Mouse (Mus musculus) stomach, embryonic 16.5 days (tissue): ENCODE data around the gene Dner. TPM values are rescaled to one million over a fixed set of nuclear protein-coding genes. Genes with fewer than 3 reads are reported as not detected.

Experiments
- ATAC-seq: fragments of 200-750 bp; cut with Nextera tagmentation; 2 replicates; pipeline ENCODE4 v1.8.0; 2017; ENCODE audit warnings: moderate number of reproducible peaks, moderate TSS enrichment; ENCODE audit not compliant: insufficient read depth, low FRiP score
- H3K27ac ChIP-seq: fragments of 300-500 bp; sonication (generic); 2 replicates; pipeline ENCODE4 v1.5.1; 2014; ENCODE audit warnings: low read length
- H3K27me3 ChIP-seq: fragments of 300-500 bp; sonication (generic); 2 replicates; pipeline ENCODE4 v1.6.1; 2014; ENCODE audit warnings: low read length, control low read depth, mixed read lengths; ENCODE audit not compliant: control insufficient read depth, insufficient read depth
- H3K36me3 ChIP-seq: fragments of 300-500 bp; sonication (generic); 2 replicates; pipeline ENCODE4 v1.6.1; 2014; ENCODE audit warnings: low read length; ENCODE audit not compliant: control insufficient read depth, insufficient read depth
- H3K4me1 ChIP-seq: fragments of 300-500 bp; sonication (generic); 2 replicates; pipeline ENCODE4 v1.6.1; 2014; ENCODE audit warnings: low read length, control low read depth, mixed read lengths; ENCODE audit not compliant: control insufficient read depth, insufficient read depth
- H3K4me2 ChIP-seq: fragments of 300-500 bp; sonication (generic); 2 replicates; pipeline ENCODE4 v1.6.1; 2014; ENCODE audit warnings: low read depth, low read length, mixed read lengths
- H3K4me3 ChIP-seq: fragments of 300-500 bp; sonication (generic); replicated peaks from 2 replicates; pipeline ENCODE4 v1.5.1; 2014; ENCODE audit warnings: mild to moderate bottlenecking, low read length
- H3K9ac ChIP-seq: fragments of 300-500 bp; sonication (generic); 2 replicates; pipeline ENCODE4 v1.6.1; 2014; ENCODE audit warnings: low read length
- H3K9me3 ChIP-seq: fragments of 300-500 bp; sonication (generic); replicated peaks from 2 replicates; pipeline ENCODE4 v1.6.1; 2016; ENCODE audit warnings: low read length, control low read depth; ENCODE audit not compliant: control insufficient read depth
- WGBS: fragments of 180-500 bp; shearing (Covaris S2); extraction: QIAGEN DNeasy Blood & Tissue Kit; methylation state at CpG from one replicate; pipeline ENCODE4 v1.1.7; 2014; 5-methylcytosine and 5-hydroxymethylcytosine counted together
- polyA plus RNA-seq: library from polyadenylated mRNA; unstranded; fragments of >200 nt; fragmentation: Nextera tagmentation; extraction: Ambion mirVana; gene quantifications from 2 replicates; pipeline ENCODE4 v1.2.1, GENCODE M21; 2015

Dner gene
- polyA plus RNA-seq, 1 experiment from 2014 or later: 3.2 TPM

DNA sequence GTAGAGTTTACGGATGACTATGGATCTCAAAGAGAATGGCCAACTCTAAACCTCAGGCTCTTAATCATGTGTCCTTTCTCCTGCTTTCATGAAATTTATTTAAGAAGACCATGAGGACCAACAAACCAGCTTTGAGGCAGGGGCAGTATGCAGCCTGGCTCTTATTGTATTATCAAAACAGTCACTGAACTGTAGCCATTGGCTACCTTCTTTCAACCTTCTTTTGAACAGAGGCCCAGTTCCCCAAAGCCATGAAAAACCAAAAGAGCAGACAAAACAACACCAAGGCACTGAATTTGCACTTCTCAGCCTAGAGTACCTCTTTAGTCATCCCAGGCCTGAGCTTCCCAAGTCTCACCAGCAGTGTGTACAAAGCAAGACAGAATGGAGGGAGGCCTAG, 207.5 kb downstream of the Dner start:
- ATAC-seq: no peak
- Histone ChIP-seq H3K27ac (no peak overlapping the region), H3K27me3 (no peaks in the 10 kb centered on the region), H3K4me1 (no peaks in the 10 kb centered on the region), H3K9me3 (no peaks in the 10 kb centered on the region), H3K4me2 (no peak overlapping the region), H3K36me3 (no peaks in the 10 kb centered on the region), H3K4me3 (no peak overlapping the region), H3K9ac (no peak overlapping the region)
- 96% methylated on average over 1 of the region's 1 CpGs for whole genome bisulfite sequencing

DNA sequence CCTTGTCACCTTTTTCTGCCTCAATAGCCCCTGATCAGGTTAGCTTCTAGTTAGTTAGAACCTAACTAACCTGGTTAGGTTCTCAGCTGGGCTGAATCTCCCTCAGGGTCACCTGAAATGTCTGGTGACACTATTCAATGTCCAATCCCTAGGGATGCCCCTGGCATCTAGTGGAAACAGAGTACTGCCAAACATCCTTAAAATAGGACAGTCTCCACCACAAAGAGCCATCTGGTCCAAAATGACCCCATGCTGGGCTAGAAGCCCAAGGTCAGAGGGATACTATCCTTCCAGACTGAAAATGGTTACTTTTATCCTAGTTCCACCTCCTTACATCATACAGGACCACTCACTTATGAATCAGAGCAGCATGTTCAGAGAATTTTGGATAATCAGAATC, 211.0 kb downstream of the Dner start:
- ATAC-seq: no peak

DNA sequence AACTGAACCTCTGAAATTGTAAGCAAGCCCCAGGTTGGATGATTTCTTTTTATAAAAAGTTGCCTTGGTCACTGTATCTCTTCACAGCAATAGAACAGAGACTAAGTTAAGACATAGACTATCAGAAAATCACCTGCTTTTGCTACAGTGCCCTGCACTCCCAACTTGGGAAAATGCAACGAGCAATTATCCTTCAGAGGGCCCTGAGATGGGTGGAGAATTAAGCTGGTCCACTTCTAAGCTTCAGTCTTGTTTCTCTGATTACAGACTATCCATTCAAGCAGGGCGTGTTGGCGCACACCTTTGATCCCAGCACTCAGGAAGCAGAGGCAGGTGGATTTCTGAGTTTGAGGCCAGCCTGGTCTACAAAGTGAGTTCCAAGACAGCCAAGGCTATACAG, 211.4 kb downstream of the Dner start:
- no peaks in the 10 kb centered on the region for H3K27me3 ChIP-seq
- no peak overlapping the region for H3K4me2 ChIP-seq
- no peak overlapping the region for H3K27ac ChIP-seq
- no peaks in the 10 kb centered on the region for H3K36me3 ChIP-seq
- no peaks in the 10 kb centered on the region for H3K9me3 ChIP-seq
- H3K4me3 ChIP-seq: no peak overlapping the region
- no peak for ATAC-seq
- H3K9ac ChIP-seq: no peak overlapping the region
- 82% methylated on average over 3 of the region's 3 CpGs for WGBS
- H3K4me1 ChIP-seq: no peaks in the 10 kb centered on the region

More for the DNA sequence above, 211.0 kb downstream of the Dner start:
- Histone ChIP-seq H3K4me1 (no peaks in the 10 kb centered on the region), H3K9ac (no peak overlapping the region), H3K27ac (no peak overlapping the region), H3K36me3 (no peaks in the 10 kb centered on the region), H3K27me3 (no peaks in the 10 kb centered on the region), H3K4me2 (no peak overlapping the region), H3K4me3 (no peak overlapping the region), H3K9me3 (no peaks in the 10 kb centered on the region)

DNA sequence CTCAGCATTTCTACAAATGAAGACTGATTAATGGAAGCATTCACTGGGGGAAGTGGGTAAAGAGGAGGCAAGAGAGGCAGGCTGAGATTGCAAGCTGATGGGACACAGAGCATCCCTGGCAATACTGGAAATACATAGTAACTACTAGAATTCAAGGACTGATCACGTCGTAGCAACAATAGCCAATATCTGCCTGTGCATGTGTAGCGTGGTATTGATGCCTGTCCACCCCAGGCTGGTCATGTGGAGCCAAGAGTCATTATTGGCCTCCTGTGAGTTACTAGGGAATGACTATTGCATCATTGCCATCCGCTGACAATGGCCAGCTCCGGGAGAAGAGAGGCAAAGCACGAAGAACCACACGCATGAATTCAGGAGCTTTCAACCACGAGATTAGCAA, 216.0 kb downstream of the Dner start:
- H3K36me3 ChIP-seq: no peaks in the 10 kb centered on the region
- no peaks in the 10 kb centered on the region for H3K27me3 ChIP-seq
- H3K4me3 ChIP-seq: no peak overlapping the region
- H3K4me2 ChIP-seq: no peak overlapping the region
- no peak for ATAC-seq
- H3K27ac ChIP-seq: no peak overlapping the region
- H3K9me3 ChIP-seq: no peaks in the 10 kb centered on the region
- H3K9ac ChIP-seq: no peak overlapping the region
- no peaks in the 10 kb centered on the region for H3K4me1 ChIP-seq
- WGBS: 91% methylated on average over 8 of the region's 8 CpGs

DNA sequence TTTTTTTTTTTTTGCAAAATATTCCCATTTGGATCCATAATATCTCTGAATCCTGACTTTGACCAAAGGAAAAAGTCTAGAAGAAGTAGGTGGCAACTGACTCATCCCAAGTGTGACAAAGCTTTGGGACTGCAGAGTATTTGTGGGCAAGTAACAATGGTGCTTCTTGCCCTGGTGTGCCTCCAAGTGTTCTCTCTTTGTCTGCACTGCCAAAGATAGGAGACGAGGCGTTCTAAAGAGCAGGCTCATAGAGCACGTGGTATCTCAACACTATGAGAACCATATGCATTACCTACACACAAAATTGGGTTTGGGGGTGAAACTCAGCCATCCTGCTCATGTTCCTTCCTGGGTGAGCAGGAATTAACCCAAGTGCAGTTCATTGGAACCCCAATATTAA, 221.7 kb downstream of the Dner start:
- Histone ChIP-seq H3K4me3 (no peak overlapping the region), H3K9ac (no peak overlapping the region)

DNA sequence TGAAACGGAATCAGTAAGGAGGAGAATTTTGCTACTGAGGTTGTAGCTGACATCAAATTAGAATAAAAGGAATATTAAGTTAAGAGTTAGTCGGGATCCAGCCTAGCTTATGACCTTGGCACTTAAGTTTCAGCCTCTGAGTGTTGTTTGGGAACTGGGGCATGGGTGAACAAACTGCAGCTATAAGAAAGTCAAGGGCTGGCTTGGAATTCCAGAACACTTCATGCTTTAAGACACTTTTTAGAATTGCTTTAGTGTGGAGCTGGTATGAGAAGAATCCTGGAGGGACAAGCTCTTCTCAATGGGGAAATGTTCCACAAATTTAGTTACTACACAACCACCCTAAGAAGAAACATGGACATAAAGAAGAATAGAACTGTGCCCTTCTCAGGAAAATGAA, 223.8 kb downstream of the Dner start:
- WGBS: 74% methylated on average over 2 of the region's 2 CpGs
- no peak for ATAC-seq

More for the DNA sequence above, 221.7 kb downstream of the Dner start:
- ATAC-seq: no peak
- no peak overlapping the region for H3K27ac ChIP-seq
- WGBS: 82% methylated on average over 3 of the region's 3 CpGs
- no peaks in the 10 kb centered on the region for H3K36me3 ChIP-seq
- no peaks in the 10 kb centered on the region for H3K27me3 ChIP-seq
- no peaks in the 10 kb centered on the region for H3K9me3 ChIP-seq
- H3K4me2 ChIP-seq: no peak overlapping the region
- H3K4me1 ChIP-seq: no peaks in the 10 kb centered on the region

DNA sequence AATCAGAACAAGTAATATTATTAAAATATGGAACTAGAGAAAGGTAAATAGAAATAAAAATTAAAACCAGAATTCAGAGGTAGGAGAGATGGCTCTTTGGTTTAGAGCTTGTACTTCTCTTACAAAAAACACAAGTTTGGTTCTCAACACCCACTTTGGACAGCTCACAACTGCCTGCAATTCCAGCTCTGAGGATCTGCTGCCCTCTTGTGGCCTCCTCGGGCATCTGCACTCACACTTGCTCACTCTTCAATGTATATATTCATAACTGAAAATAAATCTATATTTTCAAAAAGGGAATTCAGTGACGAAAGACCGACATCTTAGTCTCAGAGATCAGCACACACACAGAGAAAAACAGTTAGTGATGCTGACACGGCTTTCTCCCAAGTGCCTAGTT, 225.7 kb downstream of the Dner start:
- no peak for ATAC-seq
- H3K36me3 ChIP-seq: no peaks in the 10 kb centered on the region
- WGBS: 67% methylated on average over 4 of the region's 4 CpGs
- H3K4me3 ChIP-seq: no peak overlapping the region
- H3K27me3 ChIP-seq: no peaks in the 10 kb centered on the region
- H3K27ac ChIP-seq: no peak overlapping the region
- no peaks in the 10 kb centered on the region for H3K9me3 ChIP-seq
- H3K4me1 ChIP-seq: no peaks in the 10 kb centered on the region
- H3K4me2 ChIP-seq: no peak overlapping the region
- H3K9ac ChIP-seq: no peak overlapping the region

More for the DNA sequence above, 223.8 kb downstream of the Dner start:
- H3K36me3 ChIP-seq: no peaks in the 10 kb centered on the region
- H3K9me3 ChIP-seq: no peaks in the 10 kb centered on the region
- no peaks in the 10 kb centered on the region for H3K27me3 ChIP-seq
- H3K4me3 ChIP-seq: no peak overlapping the region
- no peaks in the 10 kb centered on the region for H3K4me1 ChIP-seq
- no peak overlapping the region for H3K9ac ChIP-seq
- H3K4me2 ChIP-seq: no peak overlapping the region
- H3K27ac ChIP-seq: no peak overlapping the region

DNA sequence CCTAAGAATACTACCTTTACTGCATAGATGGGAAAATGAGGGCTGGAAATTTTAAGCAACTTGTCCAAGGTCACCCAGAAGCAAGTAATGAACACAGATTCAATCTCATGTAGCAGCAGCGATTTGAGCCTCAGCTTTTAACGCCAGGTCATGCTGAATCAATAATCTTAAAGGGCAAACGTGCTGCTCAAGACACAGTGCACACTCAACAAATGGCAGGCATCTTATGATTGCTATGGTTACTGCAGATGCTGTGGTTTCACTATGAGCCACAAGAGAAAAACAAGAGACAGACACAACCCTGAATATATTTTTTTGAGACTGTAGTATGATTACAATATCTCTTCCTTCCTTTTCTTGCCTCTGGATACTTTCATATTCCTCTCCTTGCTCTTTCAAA, 228.4 kb downstream of the Dner start:
- 68% methylated on average over 3 of the region's 3 CpGs for WGBS

DNA sequence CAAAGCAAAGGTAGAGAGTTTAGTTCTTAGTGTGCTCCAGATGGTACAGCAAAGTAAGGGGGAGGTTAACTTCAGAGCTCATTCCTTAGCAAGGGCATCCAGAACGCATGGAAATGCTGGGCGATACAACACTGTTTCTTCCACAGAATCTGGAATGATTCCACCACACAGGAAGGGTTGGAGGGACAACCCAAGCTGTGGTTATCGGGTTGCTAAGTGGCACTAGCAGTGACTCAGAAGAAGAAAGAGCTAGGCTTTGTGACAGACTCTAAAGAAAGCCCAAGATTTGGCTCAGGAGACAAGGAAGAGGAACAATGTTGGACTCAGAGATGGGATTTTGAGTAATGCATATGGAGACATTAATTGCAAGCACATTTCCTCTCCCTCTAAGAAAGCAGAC, 231.3 kb downstream of the Dner start:
- Histone ChIP-seq H3K9me3 (no peaks in the 10 kb centered on the region), H3K9ac (no peak overlapping the region), H3K4me2 (no peak overlapping the region), H3K36me3 (no peaks in the 10 kb centered on the region), H3K27me3 (no peaks in the 10 kb centered on the region), H3K4me3 (no peak overlapping the region), H3K4me1 (no peaks in the 10 kb centered on the region), H3K27ac (no peak overlapping the region)
- whole genome bisulfite sequencing: 83% methylated on average over 3 of the region's 3 CpGs
- no peak for ATAC-seq

More for the DNA sequence above, 228.4 kb downstream of the Dner start:
- no peak overlapping the region for H3K4me2 ChIP-seq
- no peak for ATAC-seq
- H3K4me1 ChIP-seq: no peaks in the 10 kb centered on the region
- no peaks in the 10 kb centered on the region for H3K9me3 ChIP-seq
- H3K9ac ChIP-seq: no peak overlapping the region
- no peak overlapping the region for H3K4me3 ChIP-seq
- no peaks in the 10 kb centered on the region for H3K36me3 ChIP-seq
- no peaks in the 10 kb centered on the region for H3K27me3 ChIP-seq
- H3K27ac ChIP-seq: no peak overlapping the region
